Comparison of ENCODE assay signal across 11 mouse cellular contexts in genomic region chr10:60838816-60839215, GRCm38 (mm10). TPM values are rescaled to one million over a fixed set of nuclear protein-coding genes. Genes with fewer than 3 reads are reported as not detected.
DNase-seq lines count a peak whose midpoint lies in the region; ATAC-seq lines count a peak whose summit lies in the region.
"Had no signal": no experiment of that assay in that cellular context is flagged by ENCODE, and none has a peak within 500 bp of the region (broad histone marks: within the 10 kb centered on the region; RNA-seq: fewer than 3 reads in every experiment).

No protein-coding gene starts in this region.

- H3K27ac ChIP-seq in heart, embryonic 10.5 days: no peak overlapping the region
- H3K27ac ChIP-seq in neural tube, embryonic 13.5 days (replicated peaks): no peak overlapping the region

- H3K27me3 ChIP-seq in heart, embryonic 10.5 days (ENCODE audit: insufficient read depth, poor library complexity, severe bottlenecking): peaks cover 7% of the 10 kb centered on the region; the same call in 1 of the 2 replicates
- H3K27me3 ChIP-seq in neural tube, embryonic 13.5 days: peaks cover 15% of the 10 kb centered on the region

- H3K4me2 ChIP-seq in neural tube, embryonic 13.5 days: peak overlapping the region; percentile 30

- H3K9ac ChIP-seq in neural tube, embryonic 13.5 days: 0 out of 2 replicates have a peak overlapping the region, but pooled peaks have one; percentile 22

- no peak for DNase-seq in heart, embryonic 10.5 days (ENCODE audit: low spot score)
- no peak for DNase-seq in heart, postnatal 14 days
- no peak for DNase-seq in neural tube, embryonic 10.5 days (ENCODE audit: extremely low spot score, low spot score)
- DNase-seq in heart, postnatal 4 days: peak; percentile 56
- DNase-seq in spleen, adult 12 weeks (ENCODE audit: low spot score): no peak
- DNase-seq: adrenal gland, postnatal 14 days; liver; lung, postnatal 36 days; right cerebral cortex, postnatal 4 days had no signal

- 32% methylated on average over 19 of the region's 19 CpGs for WGBS in heart, embryonic 10.5 days
- 41% methylated on average over 19 of the region's 19 CpGs for WGBS in neural tube, embryonic 13.5 days

- ATAC-seq in neural tube, embryonic 13.5 days (ENCODE audit: low read depth): no peak
- ATAC-seq in erythroblast, adult 5-6 weeks (replicated peaks; ENCODE audit: low FRiP score, poor library complexity, severe bottlenecking): no peak

- peak overlapping the region; percentile 20; the same call in 1 of the 2 replicates for H3K4me3 ChIP-seq in heart, embryonic 10.5 days
- no peak overlapping the region for H3K4me3 ChIP-seq in neural tube, embryonic 13.5 days

- peaks cover 22% of the 10 kb centered on the region for H3K4me1 ChIP-seq in heart, embryonic 10.5 days
- peaks cover 7% of the 10 kb centered on the region for H3K4me1 ChIP-seq in neural tube, embryonic 13.5 days (replicated peaks)

- H3K9me3 ChIP-seq in heart, embryonic 10.5 days: no peaks in the 10 kb centered on the region
- H3K9me3 ChIP-seq in neural tube, embryonic 13.5 days: no peaks in the 10 kb centered on the region

- intact Hi-C loops in heart, postnatal 14 days (cut with DNase I): no loop called here

- H3K36me3 ChIP-seq in heart, embryonic 10.5 days: no peaks in the 10 kb centered on the region
- H3K36me3 ChIP-seq in neural tube, embryonic 13.5 days: no peaks in the 10 kb centered on the region

RNA-seq across cellular contexts. Expression of gene Unc5b, which starts 7.4 kb away (rescaled TPM):
- 17.9 and 18.8 TPM in 2 replicates for polyA plus RNA-seq in heart, embryonic 10.5 days (2016; fragmentation: Nextera tagmentation; extraction: Ambion mirVana)
- 10 to 100 TPM; 24.0 to 25.1 TPM for total RNA-seq in heart, postnatal 14 days (2021)
- 2.6 and 2.9 TPM in 2 replicates for polyA plus RNA-seq in neural tube, embryonic 13.5 days (2015; fragmentation: Nextera tagmentation; extraction: Ambion mirVana)
- total RNA-seq in heart, postnatal 4 days (2021): 10 to 100 TPM; 42.1 to 43.3 TPM
- total RNA-seq in erythroblast, adult 5-6 weeks (2015; ENCODE audit: low replicate concordance): not detected in 2 replicates
- not detected in 2 replicates for total RNA-seq in erythroblast, adult 5-6 weeks (2017; ENCODE audit: low replicate concordance)

Comparison
In these comparisons a context has a peak if more than half of its experiments do, and no peak if none do; other contexts are left out.
1. RNA of gene Unc5b, which starts 7.4 kb away (total RNA-seq): 42.1 to 43.3 TPM in heart, postnatal 4 days and 24.0 to 25.1 TPM in heart, postnatal 14 days; not detected in erythroblast, adult 5-6 weeks; every median in the first group is over 10 times any median in the second.